Mouse (Mus musculus) heart, adult 2 months (tissue): ENCODE measurements around the gene Hnrnpul1. TPM values are rescaled to one million over a fixed set of nuclear protein-coding genes. Genes with fewer than 3 reads are reported as not detected.

ENCODE experiments used
- DNase-seq, 2 experiments: peaks; one replicate each; pipeline ENCODE4 v3.0.0; 2021
- H3K27ac ChIP-seq: fragments of 200-600 bp; 2 replicates; pipeline ENCODE4 v1.8.1; 2022
- H3K27me3 ChIP-seq: fragments of 200-500 bp; 2 replicates; pipeline ENCODE4 v1.6.1; 2012; ENCODE audit warnings: mild to moderate bottlenecking, low read length, inconsistent platforms, mixed read lengths; ENCODE audit not compliant: control insufficient read depth, insufficient read depth
- H3K36me3 ChIP-seq: fragments of 200-500 bp; 2 replicates; pipeline ENCODE4 v1.6.1; 2012; ENCODE audit warnings: low read length, inconsistent platforms; ENCODE audit not compliant: control insufficient read depth, insufficient read depth
- H3K4me1 ChIP-seq: fragments of 200-500 bp; 2 replicates; pipeline ENCODE4 v1.6.1; 2011; ENCODE audit warnings: low read length; ENCODE audit not compliant: control insufficient read depth, insufficient read depth
- H3K4me3 ChIP-seq: fragments of 200-600 bp; 2 replicates; pipeline ENCODE4 v1.8.1; 2022
- H3K79me2 ChIP-seq: fragments of 200-500 bp; replicated peaks from 2 replicates; pipeline ENCODE4 v1.6.1; 2012; ENCODE audit warnings: mild to moderate bottlenecking, inconsistent platforms, low read length, moderate library complexity, mixed read lengths; ENCODE audit not compliant: control insufficient read depth, insufficient read depth
- H3K9ac ChIP-seq: fragments of 200-500 bp; 2 replicates; pipeline ENCODE4 v1.6.1; 2012; ENCODE audit warnings: low read depth, mild to moderate bottlenecking, control low read depth, inconsistent platforms, low read length, mixed read lengths
- CTCF ChIP-seq: fragments of 200-600 bp; IDR thresholded peaks from 2 replicates; pipeline ENCODE4 v1.8.1; 2022; ENCODE audit warnings: antibody characterized with exemption, mild to moderate bottlenecking, moderate library complexity
- EP300 ChIP-seq: fragments of 200-500 bp; IDR thresholded peaks from 2 replicates; pipeline ENCODE4 v1.6.1; 2011; ENCODE audit warnings: low read depth, low read length, control low read depth; ENCODE audit not compliant: insufficient read depth
- POLR2A ChIP-seq: fragments of 200-500 bp; IDR thresholded peaks from 2 replicates; pipeline ENCODE4 v1.6.1; 2011; ENCODE audit warnings: mild to moderate bottlenecking, low read depth, low read length, control low read depth; ENCODE audit not compliant: insufficient read depth
- WGBS: fragments of 180-500 bp; shearing (Covaris S2); methylation state at CpG from one replicate; pipeline ENCODE4 v1.1.7; 2018; 5-methylcytosine and 5-hydroxymethylcytosine counted together
- intact Hi-C: fragments of 180-260 bp; cut with DNase I; formaldehyde crosslinking; loops from one replicate; pipeline ENCODE4 v1.15.1; 2025
- polyA plus RNA-seq: library from polyadenylated mRNA; depleted of rRNA; stranded (reverse); fragments of >200 nt; gene quantifications from 2 replicates; pipeline ENCODE4 v1.2.3, GENCODE M21; 2012
- total RNA-seq, 2 experiments: library from RNA; stranded (reverse); gene quantifications; 2 replicates each; pipeline ENCODE4 v1.2.3; 2021

Hnrnpul1 gene
- total and polyA plus RNA-seq, 3 experiments, result 29.4 to 76.2 (median 71.0) TPM

DNA sequence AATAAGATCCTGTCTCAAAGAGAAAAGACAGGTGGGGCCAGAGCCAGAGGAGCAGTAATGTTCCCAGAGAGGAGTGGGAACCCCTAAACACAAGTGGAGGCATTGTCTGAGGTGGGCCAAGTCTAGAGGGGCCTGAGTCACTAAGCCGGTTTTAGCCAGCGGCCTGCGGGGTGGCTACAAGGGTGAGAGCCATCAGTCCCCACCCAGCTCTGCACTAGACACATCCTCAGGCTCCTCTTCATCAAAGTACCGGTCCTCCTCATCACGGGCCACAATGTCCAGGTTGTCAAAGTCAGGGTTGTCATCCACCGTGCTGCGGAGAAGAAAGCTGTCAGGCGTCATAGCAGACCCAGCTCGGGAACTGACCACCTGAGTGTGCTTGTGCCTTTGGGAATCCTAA, 41.8 kb downstream of the Hnrnpul1 start:
- WGBS, result 89% methylated on average over 9 of the region's 9 CpGs

DNA sequence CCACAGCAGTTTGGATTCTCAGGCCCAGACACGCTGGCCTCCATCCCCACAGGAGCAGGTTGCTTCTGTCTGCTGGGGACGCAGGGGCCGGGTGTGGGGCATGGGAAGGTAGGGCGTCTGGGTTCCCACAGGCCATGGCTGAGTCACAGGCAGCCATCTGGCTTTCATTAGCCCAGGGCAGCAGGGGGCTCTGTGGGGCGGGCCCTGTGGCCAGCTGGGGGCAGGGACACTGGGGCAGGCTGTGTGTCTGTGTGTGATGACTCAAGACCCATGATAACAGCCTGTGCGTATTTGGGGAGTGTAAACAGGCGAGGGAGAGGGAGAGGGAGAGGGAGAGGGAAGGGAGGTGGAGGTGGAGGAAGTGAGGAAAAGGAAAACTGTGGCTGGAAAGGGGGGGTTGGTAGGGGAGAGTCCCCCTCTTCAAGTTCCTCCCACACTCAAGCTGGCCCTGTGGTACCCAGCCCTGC, 42.8 kb downstream of the Hnrnpul1 start:
- 26% methylated on average over 7 of the region's 7 CpGs for whole genome bisulfite sequencing
- peak; percentile 74 to 82 for DNase-seq
- H3K9ac ChIP-seq, result no peak overlapping the region

More for the DNA sequence above, 41.8 kb downstream of the Hnrnpul1 start:
- TF ChIP-seq EP300, result no peak
- no peak for TF ChIP-seq POLR2A
- no peak for TF ChIP-seq CTCF
- Histone ChIP-seq H3K9ac (no peak overlapping the region), H3K4me3 (no peak overlapping the region), H3K27ac (no peak overlapping the region; the same call in 1 of the 2 replicates), H3K79me2 (no peaks in the 10 kb centered on the region), H3K36me3 (no peaks in the 10 kb centered on the region; the same call in 1 of the 2 replicates), H3K4me1 (peaks cover 21% of the 10 kb centered on the region), H3K27me3 (no peaks in the 10 kb centered on the region)
- intact Hi-C loops, result no loop called here
- DNase-seq, result no peak

DNA sequence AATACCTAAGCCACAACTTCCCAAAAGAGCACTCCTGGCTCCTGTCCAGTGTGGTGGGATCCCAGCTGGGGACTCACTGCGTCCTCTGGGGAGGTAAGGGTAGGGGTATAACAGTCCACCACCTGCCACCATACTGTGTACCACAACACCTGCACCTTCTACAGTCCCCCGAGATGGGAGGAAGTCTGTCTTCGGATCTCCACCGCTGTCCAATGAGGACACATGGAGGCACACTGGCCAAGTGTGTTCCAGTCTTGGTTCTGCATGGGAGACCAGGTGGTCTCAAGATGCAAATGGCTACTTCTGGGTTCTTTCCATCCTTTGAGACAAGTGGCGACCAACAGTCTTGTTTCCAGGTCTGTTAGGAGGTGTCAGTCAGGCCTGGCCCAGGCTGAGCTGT, 43.4 kb downstream of the Hnrnpul1 start:
- intact Hi-C loops, result no loop called here

More for the DNA sequence above, 42.8 kb downstream of the Hnrnpul1 start:
- no peaks in the 10 kb centered on the region for H3K27me3 ChIP-seq
- H3K4me3 ChIP-seq, result no peak overlapping the region
- H3K27ac ChIP-seq, result peak overlapping the region; percentile 62
- TF ChIP-seq EP300 (0 out of 2 replicates have a peak, but pooled peaks have one; percentile 36), CTCF (no peak), POLR2A (0 out of 2 replicates have a peak, but pooled peaks have one; percentile 14)
- intact Hi-C loops, result no loop called here
- H3K36me3 ChIP-seq, result no peaks in the 10 kb centered on the region
- peaks cover 29% of the 10 kb centered on the region for H3K4me1 ChIP-seq
- H3K79me2 ChIP-seq, result no peaks in the 10 kb centered on the region

DNA sequence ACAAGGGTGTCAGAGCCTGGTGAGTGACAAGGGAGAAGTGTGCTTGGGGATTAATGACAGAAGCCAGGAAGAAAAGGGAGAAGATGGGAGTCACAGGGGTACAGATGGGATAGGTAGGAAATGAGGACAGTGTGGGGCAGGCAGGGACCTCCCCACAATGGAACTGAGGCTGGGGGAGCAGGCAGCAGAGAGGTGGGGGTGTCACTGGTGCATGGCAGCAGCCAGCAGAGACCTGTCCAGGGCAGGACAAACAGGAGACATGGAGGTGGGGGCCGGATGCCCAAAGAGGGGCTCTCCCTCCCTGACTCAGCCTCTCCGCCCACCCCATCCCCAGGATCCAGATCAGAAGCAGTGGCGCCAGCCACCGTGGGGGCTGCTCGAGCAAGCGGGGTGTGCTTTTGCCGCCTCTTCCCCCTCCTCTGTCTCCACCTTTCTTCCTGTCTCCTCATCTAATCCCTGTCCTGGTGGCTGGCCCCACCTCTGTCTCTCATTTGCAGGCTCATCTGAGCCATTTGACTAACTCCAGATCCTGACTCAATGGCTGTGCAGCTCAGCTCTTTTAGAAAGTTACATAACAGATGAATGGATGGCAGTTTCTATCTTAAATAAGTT, 43.9 kb downstream of the Hnrnpul1 start:
- H3K36me3 ChIP-seq, result peaks cover 4% of the 10 kb centered on the region
- intact Hi-C loops, result no loop called here
- no peaks in the 10 kb centered on the region for H3K79me2 ChIP-seq
- peak overlapping the region; percentile 56; the same call in 1 of the 2 replicates for H3K9ac ChIP-seq
- no peak overlapping the region for H3K4me3 ChIP-seq
- 24% methylated on average over 7 of the region's 7 CpGs for WGBS
- H3K4me1 ChIP-seq, result peaks cover 37% of the 10 kb centered on the region
- TF ChIP-seq POLR2A, result 0 out of 2 replicates have a peak, but pooled peaks have one; percentile 14
- no peak for TF ChIP-seq EP300
- peak in 1 of 2 experiments; percentile 46 for DNase-seq
- no peaks in the 10 kb centered on the region for H3K27me3 ChIP-seq
- H3K27ac ChIP-seq, result peak overlapping the region; percentile 62

More for the DNA sequence above, 43.4 kb downstream of the Hnrnpul1 start:
- Histone ChIP-seq H3K9ac (no peak overlapping the region), H3K4me3 (no peak overlapping the region), H3K4me1 (peaks cover 33% of the 10 kb centered on the region), H3K36me3 (peaks cover 4% of the 10 kb centered on the region), H3K27ac (peak overlapping the region; percentile 62), H3K27me3 (no peaks in the 10 kb centered on the region), H3K79me2 (no peaks in the 10 kb centered on the region)
- peak in 1 of 2 experiments; percentile 34 for DNase-seq
- no peak for TF ChIP-seq CTCF
- TF ChIP-seq POLR2A, result no peak
- no peak for TF ChIP-seq EP300
- 60% methylated on average over 5 of the region's 5 CpGs for WGBS

DNA sequence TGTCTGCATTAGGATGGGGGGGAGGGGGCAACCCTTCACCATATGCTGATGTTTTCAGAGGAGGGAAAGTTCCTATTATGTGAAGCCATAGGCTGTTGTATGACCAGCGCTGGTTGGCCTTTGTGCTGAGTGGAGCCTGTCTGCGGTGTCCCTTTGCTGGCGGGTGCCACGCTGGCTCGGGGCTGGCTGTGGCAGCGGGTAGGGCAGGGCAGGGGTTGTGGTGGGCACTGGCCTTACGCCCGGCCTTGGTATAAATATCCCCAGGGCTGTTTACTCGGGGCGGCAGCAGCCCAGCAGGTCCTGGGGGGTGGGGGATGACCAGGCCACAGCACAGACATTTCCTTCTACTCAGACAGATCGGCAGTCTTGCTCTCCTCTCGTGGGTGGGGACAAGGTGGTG, 44.6 kb downstream of the Hnrnpul1 start:
- 17% methylated on average over 12 of the region's 12 CpGs for WGBS
- intact Hi-C loops, result no loop called here
- Histone ChIP-seq H3K36me3 (peaks cover 8% of the 10 kb centered on the region), H3K79me2 (no peaks in the 10 kb centered on the region), H3K9ac (peak overlapping the region; percentile 47), H3K27me3 (no peaks in the 10 kb centered on the region), H3K27ac (peak overlapping the region; percentile 62), H3K4me1 (peaks cover 42% of the 10 kb centered on the region), H3K4me3 (no peak overlapping the region)
- DNase-seq, result peak; percentile 58 to 66
- no peak for TF ChIP-seq POLR2A
- TF ChIP-seq EP300, result no peak
- TF ChIP-seq CTCF, result no peak
